Mouse (Mus musculus) MEL-GATA-1-ER (cell line): ENCODE data around the gene I0C0044D17Rik.
"Not testable (repeated sequence)": the region's sequence is repeated elsewhere in the genome, so short reads cannot be mapped to it uniquely, and the experiment has no call there.

ENCODE experiments used
- DNase-seq: peaks from one replicate; pipeline ENCODE4 v3.0.0-alpha.2; 2012; ENCODE audit warnings: low read depth; ENCODE audit errors: extremely low read depth

The I0C0044D17Rik gene

GRCm38 (mm10) chr4:98823740-98824139 lies at the start of gene I0C0044D17Rik:
Gene I0C0044D17Rik (minus strand): TSS chr4:98823840.
- DNase-seq, result not testable (repeated sequence)

GRCm38 (mm10) chr4:98865386-98866237 lies 42.0 kb upstream of the I0C0044D17Rik start:
- DNase-seq, result no peak

- no peak for DNase-seq
Observed at GRCm38 (mm10) chr4:98864546-98864945, 40.9 kb upstream of the I0C0044D17Rik start.

- DNase-seq, result no peak
Observed at GRCm38 (mm10) chr4:98864094-98864493, 40.5 kb upstream of the I0C0044D17Rik start.

GRCm38 (mm10) chr4:98863451-98863850 lies 39.8 kb upstream of the I0C0044D17Rik start:
- DNase-seq, result no peak

- no peak for DNase-seq
Observed at GRCm38 (mm10) chr4:98858151-98858855, 34.7 kb upstream of the I0C0044D17Rik start.

- DNase-seq, result no peak
Observed at GRCm38 (mm10) chr4:98857037-98857648, 33.5 kb upstream of the I0C0044D17Rik start.

GRCm38 (mm10) chr4:98853926-98854325 lies 30.3 kb upstream of the I0C0044D17Rik start:
- no peak for DNase-seq

- DNase-seq, result peak; percentile 49
Observed at GRCm38 (mm10) chr4:98850485-98850884, 26.8 kb upstream of the I0C0044D17Rik start.

- no peak for DNase-seq
Observed at GRCm38 (mm10) chr4:98847120-98847885, 23.7 kb upstream of the I0C0044D17Rik start.

GRCm38 (mm10) chr4:98846396-98846795 lies 22.8 kb upstream of the I0C0044D17Rik start:
- no peak for DNase-seq

- DNase-seq, result no peak
Observed at GRCm38 (mm10) chr4:98845687-98846125, 22.1 kb upstream of the I0C0044D17Rik start.

GRCm38 (mm10) chr4:98845201-98845600 lies 21.6 kb upstream of the I0C0044D17Rik start:
- DNase-seq, result no peak

GRCm38 (mm10) chr4:98843906-98844597 lies 20.4 kb upstream of the I0C0044D17Rik start:
- DNase-seq, result no peak

- DNase-seq, result not testable (repeated sequence)
Observed at GRCm38 (mm10) chr4:98841251-98841650, 17.6 kb upstream of the I0C0044D17Rik start.

- no peak for DNase-seq
Observed at GRCm38 (mm10) chr4:98840526-98840925, 16.9 kb upstream of the I0C0044D17Rik start.

GRCm38 (mm10) chr4:98838913-98839312 lies 15.3 kb upstream of the I0C0044D17Rik start:
- DNase-seq, result no peak

- no peak for DNase-seq
Observed at GRCm38 (mm10) chr4:98837715-98838505, 14.3 kb upstream of the I0C0044D17Rik start.

- DNase-seq, result no peak
Observed at GRCm38 (mm10) chr4:98836519-98836918, 12.9 kb upstream of the I0C0044D17Rik start.

GRCm38 (mm10) chr4:98834782-98835181 lies 11.1 kb upstream of the I0C0044D17Rik start:
- DNase-seq, result no peak
